Mouse (Mus musculus) mouse embryonic stem cell (cell line): ENCODE data around the gene H13.

ENCODE experiments used
- in situ Hi-C, 2 experiments: fragments of 300-500 bp; cut with MboI; formaldehyde crosslinking; loops; 1 replicate in 1 of 2; 3 replicates in 1 of 2; pipeline ENCODE4 v1.14.3; 2019 to 2020; ENCODE audit warnings: low sequenced_read_pairs in 2 of 2, low pct_unique_long_range_greater_than_20kb in 1 of 2, mixed read lengths in 1 of 2; ENCODE audit not compliant: unreplicated experiment in 1 of 2

H13 gene

DNA sequence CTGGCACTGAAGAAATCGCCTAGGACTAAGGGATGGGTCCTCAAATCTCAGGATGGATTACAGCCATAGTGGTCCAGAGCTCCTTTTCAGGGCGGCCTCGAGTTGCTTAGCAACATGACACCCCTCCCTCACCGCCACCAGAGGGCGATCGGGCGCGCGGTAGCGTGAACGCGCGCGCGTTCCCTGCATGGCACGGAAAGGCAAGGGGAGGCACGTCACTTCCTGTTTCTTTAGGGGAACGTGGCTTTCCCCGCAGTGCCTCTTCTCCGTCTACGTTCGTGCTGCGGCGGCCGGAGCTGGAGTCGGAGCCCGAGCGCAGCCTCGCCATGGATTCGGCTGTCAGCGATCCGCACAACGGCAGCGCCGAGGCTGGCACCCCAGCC lies at the start of gene H13:
Gene H13, plus strand, starts transcription at position 206 of the 383 bp plus-strand sequence.
- in situ Hi-C loops = no loop called here

DNA sequence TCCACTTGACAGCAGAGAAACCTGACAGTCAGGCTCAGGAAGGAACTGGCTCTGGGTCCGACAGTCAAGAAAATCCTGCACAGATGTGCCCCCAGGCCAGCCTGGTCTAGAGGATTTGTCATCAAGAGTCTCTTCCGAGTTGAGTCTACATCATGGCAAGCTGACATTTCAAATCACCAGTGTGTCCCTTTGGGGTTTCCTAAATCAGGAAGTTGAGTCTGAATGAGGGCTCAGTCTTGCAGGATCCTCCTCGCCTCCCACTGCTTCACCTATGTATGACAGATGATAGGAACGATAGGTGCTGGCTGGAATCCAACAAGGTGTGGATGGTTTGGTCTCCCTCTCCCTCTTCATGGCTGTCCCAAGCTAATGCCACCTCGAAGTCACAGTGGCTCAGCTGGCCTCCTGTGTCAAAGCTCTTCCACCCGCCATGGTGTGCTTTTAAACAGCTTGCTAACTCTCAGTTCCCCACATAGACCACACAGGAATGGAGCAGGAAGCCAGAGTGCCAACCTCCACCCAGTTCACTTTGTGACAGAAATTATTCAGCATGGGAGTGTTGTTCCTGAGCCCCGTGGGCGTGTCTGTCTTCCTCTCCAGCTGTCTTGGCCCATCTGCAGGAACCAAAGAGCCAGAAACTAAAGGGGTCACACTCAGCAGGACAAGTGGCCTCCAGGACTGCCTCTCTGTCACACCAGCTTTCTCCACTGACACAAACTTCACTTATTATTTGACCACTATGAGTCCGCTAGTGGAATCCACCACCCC lies 48.7 kb upstream of the H13 start:
- in situ Hi-C loops = no loop called here

DNA sequence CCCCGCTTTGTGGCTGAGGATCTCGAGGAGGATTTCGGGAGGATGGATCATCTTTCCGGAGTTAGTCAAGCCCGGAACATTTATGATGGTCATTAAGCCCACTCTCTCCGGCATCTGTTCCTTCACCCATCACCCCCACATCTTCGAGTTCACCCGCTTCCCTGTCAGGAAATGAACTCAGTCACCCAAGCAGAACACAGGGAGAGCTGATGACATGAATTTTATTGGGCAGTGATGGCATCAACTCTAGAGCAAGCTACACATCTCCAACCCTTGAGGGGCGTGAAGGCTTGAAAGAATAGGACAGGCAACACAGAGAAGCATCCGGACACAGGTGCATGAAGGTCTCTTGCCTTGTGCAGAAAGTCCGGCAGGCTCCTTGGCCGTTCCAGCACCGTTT lies 47.1 kb upstream of the H13 start:
- in situ Hi-C loops = no loop called here

DNA sequence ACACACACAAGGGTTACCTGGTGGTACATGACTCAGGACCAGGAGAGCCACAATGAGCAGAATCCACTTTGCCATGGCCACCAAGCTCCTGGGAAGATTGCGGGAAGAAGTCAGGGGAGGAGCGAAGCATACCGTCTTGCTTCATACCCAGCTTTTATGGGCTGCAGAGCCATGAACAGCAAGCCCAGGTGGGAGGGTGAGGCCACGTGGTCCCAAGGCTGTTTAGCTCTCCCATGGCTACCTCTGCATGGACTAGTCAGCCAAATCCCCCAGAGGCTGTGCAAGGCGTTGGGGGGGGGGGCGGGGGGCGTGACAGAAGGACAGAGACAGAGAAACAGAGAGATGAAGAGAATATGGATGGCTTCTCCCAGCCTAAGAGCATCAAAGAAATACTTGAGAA lies 46.3 kb upstream of the H13 start, which contains the start of gene Defb25:
Gene Defb25, minus strand, starts transcription at position 101 of the 400 bp plus-strand sequence.
- in situ Hi-C loops = no loop called here

DNA sequence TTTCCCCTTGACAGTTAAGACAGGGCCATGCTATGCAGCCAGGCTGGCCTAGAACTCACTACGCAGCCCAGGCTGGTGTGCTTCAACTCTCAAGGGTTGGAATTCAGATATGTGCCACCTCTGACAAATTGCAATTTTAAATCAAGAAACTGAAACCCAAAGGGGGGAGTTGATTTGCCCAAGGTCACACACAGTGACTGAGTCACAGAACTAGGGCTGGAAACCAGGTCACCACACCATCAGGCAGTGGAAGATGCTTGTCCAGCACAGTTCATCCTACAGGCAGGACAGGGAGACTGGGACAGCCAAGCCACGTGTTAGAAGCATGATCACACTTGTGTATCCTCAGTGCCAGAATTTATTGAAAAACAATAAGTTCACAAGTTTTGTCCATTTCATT lies 44.7 kb upstream of the H13 start:
- in situ Hi-C loops = no loop called here

DNA sequence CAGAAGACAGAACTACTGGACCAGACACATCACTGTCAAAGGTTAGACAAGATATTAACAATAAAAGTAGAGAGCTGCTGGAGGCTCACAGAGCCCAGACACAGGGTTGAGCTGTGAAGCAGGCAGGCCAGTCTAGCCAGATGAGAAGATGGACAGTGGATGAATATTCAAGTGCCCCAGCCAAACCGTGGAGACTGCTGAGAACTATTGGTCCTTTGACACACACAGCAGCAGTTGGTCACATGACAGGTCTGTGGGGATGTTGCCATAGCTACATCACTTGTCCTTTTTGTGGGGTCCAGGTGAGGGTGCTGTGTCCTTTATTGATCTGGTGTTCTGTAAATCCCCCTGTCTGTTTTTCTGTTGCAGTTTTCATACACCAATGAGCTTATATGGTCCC lies 44.0 kb upstream of the H13 start:
- in situ Hi-C loops = no loop called here

DNA sequence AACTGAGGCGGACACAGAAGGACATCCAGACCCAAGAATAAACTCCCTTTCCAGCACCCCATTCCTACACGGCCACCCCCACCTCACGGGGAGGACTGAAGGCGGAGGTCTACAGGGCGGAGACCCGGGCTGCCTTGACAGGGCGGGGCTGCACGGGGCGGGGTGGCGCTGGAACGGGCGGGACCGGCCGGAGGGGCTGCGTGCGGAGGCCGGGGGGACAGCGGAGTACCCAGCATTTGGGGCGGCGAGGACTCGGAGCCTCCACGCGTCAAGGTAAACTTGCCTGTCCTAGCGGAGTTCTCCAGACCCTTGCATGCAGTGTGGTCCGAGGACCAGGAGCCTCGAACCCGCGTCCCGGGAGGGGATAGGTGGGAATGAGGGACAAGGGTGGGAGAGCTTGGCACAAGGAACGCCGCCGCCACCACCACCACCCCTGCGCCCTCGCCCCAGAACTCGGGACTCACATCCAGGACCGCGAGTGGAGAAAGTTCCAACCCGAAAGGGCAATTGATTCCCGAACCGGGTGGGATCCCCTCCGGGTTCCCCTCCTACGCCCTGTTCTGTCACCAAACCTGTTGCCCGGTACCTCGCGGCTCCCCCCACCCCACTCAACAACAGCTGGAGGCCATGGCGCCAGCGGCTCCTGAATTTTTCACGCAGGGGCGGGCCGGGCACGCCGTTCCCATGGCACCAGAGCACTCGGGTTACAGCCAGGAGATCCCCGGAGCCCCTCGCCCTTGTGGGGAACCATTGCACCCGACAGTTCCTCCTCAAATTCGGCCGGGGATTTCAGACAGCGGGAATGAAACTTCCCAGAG lies 42.3 kb upstream of the H13 start, which contains the start of gene Rem1:
Gene Rem1, plus strand, starts transcription at position 178 of the 818 bp plus-strand sequence.
- in situ Hi-C loops = no loop called here

DNA sequence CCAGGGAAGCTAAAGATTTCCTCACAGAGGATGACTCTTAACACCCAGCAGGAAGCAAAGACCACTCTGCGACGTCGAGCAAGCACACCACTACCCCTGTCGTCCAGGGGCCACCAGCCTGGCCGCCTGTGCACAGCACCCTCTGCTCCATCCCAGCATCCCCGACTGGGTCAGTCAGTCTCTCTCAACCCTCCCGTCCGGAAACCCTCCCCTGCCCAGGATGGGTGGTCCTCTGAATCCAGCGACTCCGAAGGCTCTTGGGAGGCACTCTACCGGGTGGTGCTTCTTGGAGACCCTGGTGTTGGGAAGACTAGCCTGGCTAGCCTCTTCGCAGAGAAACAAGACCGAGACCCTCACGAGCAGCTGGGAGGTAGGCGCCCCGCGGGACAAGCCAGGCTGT lies 41.2 kb upstream of the H13 start:
- in situ Hi-C loops = no loop called here

DNA sequence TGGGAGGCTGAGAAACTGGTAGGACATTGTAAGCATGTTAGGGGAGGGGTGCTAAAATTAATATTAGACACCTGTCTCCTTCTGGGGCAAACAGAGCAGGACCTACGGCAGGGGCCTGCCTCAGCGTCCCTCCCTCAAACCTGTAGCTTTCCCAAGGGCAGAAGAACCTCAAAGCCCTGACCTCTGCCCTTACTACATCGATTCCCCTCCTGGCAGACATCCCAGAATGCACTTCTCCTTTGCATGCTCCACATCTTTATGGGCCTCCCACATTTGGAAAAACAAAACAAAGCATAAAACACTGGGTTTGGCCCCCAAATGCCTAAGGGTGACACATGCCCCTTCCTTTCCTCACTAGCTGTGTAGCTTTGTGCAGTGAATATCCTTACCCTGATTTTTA lies 40.0 kb upstream of the H13 start:
- in situ Hi-C loops = no loop called here

DNA sequence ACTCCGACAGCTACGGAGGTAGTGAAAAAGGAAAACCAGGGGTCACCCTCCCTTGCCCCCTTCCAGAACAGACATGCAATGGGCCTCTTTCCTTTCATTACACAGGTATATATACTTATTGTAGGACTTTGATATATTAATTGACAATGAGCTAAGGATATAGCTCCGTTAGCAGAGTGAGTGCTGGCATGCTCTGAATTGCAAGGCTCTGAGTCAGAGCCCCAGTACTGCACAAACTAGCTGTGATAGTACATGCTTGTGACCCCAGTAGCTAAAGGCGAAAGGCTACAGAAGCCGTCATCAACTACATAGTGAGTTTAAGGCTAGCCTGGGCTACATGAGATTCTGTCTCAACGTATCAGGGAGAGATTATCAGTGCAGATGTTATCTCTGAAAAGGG lies 39.4 kb upstream of the H13 start:
- in situ Hi-C loops = no loop called here

DNA sequence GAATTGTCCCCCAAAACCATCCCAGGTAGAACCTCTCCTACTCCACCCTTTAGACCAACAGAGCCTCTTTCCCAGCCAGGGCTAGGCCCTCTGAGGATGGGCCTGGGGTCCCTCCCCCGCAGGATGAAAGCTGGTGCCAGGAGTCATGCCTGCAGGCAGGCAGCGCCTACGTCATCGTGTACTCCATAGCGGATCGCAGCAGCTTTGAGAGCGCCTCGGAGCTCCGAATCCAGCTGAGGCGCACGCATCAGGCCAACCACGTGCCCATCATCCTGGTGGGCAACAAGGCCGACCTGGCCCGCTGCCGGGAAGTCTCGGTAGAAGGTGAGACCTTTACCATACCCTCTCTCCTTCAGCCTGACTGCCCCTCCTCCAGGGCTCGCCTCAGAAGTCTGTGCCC lies 35.9 kb upstream of the H13 start:
- in situ Hi-C loops = no loop called here

DNA sequence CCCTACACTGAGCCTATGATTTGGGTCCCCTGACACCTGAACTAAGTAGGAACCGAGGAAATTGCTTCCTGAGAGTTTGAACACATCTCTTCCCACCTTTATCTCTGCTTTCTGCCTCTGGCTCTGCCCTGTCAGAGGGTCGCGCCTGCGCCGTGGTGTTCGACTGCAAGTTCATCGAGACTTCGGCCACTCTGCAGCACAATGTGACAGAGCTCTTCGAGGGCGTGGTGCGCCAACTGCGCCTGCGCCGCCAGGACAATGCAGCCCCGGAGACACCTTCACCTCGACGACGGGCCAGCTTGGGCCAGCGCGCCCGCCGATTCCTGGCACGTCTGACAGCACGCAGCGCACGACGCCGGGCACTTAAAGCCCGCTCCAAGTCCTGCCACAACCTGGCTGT lies 35.0 kb upstream of the H13 start:
- in situ Hi-C loops = no loop called here

DNA sequence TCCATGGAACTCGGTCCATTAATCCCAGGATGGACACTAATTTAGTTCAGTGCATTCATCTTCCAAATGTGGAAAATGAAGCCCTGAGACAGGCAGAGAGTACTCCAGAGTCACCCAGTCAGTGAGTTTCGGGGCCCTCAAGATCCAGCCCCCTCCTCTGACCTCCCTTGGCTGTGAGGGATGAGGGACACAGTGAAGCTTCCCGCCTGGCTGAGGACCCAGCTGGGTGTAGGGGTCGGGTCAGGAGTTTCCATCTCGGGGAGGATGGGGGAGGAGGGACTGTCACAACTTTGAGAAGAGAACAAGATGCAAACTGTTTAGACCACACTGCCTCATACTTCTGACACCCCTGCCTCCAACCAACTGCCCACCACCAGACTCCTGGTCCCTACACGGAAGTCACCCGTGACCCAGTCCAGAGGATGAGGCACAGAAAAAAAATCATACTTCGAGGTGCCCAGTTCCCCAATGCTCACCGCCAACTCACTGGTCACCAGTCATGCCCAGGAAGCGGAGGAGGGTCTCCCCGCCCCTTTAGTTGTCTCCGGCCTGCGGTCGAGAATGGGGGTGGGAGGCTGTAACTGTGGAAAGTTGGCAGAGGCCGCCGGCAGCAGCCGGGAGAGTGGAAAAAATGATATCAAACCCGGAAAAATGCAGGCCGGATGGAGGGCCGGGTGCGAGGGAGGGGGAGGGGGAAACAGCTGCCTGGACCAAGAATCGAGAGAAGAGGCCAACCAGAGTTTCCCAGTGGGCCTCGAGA lies 32.8 kb upstream of the H13 start:
- in situ Hi-C loops = no loop called here

DNA sequence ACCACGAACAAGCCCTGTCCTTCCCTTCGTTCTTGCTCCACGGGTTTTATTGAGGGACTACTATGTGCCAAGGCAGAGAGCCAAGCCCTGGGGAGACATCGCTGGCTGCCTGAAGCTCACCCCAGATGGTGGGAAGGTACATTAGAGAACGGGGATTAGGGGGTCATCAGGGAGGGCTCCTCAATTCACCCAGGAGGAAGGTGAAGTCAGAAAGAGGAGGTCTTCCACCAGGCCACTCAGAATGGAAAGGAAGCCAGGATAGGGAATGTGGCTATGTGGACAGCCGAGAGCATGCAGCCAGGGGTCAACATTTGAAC lies 32.3 kb upstream of the H13 start:
- in situ Hi-C loops = no loop called here

DNA sequence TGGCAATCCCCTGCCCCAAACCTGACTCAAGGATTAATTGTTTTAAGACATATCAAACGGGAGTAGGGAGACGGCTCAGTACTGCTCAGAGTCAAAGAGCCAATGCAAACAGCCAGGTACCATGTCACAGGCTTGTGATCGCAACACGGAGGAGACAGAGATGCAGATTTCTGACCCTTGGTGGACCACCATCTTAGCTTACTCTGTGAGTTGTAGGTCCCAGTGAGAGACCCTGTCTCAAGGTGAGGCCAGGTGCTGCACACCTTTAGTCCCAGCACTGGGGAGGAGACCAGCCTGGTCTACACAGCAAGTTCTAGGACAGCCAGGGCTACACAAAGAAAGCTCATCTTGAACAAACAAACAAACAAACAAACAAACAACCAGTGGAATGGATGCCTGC lies 31.9 kb upstream of the H13 start:
- in situ Hi-C loops = no loop called here

DNA sequence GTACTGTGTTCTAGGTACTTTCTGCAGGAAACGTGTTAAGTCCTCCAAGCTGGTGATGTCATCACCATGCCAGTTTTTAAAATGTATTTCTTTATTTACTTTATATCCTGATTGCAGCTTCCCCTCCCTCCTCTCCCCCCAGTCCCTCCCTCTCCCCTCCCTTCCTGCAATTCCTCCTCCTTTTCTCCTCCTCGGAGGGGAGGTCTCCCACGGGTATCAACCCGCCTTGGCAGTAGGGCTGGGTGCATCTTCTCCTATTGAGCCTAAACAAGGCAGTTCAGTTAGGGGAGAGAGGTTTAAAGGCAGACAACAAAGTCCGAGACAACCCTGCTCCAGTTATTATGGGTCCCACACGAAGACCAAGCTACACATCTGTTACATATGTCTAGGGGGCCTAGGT lies 30.4 kb upstream of the H13 start:
- in situ Hi-C loops = no loop called here

DNA sequence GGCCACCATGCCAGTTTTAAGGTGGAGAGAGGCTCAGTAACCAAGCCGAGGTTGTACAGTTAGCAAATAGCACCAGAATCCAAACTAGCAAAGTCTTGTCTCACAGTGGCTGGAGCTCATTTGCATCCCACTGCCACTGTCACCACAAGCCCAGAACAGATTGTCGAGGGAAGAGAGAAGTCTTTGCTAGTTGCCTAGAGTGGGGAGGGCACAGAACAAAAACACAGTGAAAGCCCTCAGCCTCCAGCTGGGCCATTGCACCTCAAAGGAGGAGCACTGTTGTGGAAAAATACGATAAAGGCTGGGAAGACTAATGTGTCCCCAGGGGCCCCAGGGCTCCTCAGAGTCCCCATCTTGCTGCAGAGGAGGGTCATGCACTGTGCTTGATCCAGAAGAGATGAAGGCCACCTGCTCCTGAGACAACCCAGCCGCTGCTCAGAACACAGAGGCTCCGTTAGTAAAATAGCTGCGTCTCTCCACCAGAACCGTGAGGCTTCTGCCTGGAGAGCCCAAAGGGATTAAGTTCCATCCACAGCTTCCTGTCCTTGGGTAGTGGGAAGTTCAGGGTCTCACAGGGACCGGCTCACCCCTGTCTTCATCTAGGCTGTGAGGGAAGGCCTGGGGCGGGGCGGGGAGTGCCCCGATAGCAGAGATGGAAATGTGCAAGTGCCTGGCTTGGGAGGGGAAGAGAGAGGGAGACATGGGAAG lies 29.7 kb upstream of the H13 start:
- in situ Hi-C loops = no loop called here

DNA sequence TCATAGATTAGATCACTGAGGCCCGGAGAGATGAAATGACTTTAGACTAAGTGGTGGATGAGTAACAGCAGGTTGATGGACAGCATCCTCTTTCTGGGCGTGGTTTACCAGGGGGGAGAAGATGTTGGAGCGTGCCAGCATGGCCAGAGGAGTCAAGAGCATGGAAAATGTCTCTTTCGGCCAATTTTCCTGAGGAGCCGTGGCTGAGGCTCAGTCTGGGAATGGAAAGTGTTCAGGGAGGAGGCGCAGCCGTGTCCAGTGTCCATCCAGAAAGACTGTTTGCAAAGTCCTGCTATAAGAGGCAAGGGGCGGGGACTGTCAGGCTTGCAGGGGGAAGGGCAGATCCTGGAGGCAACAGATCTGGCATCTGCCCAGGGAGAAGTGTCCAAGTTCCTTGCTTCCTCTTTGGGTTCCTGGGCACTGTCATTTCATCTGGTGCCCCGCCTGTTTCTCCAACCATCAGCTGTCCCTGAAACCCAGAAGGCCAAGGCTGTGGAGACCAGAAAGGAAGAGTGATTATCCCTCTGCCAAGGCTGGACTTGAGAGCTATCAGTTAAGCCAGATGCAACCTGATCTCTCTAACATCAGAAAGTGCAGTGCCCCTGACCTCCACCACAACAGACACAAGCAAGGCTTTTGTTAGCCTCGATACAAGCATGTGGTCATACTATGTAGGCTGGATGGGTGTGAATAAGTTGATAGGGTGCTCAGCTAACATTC lies 16.2 kb upstream of the H13 start:
- in situ Hi-C loops = no loop called here
